Mouse (Mus musculus) Patski (cell line): ENCODE results near the gene Cd63. TPM values are rescaled to one million over a fixed set of nuclear protein-coding genes. Genes with fewer than 3 reads are reported as not detected.

Source experiments
- ATAC-seq: fragments of 100-300 bp; one replicate; pipeline ENCODE4 v1.8.0; 2021
- CTCF ChIA-PET: fragments of 350-600 bp; sonication (Branson Sonifier 250); formaldehyde crosslinking; loops from one replicate; lab custom pipeline; 2022; ENCODE audit warnings: inconsistent platforms; lab: Charles Lee
- POLR2A ChIA-PET: fragments of 350-600 bp; sonication (Branson Sonifier 250); formaldehyde crosslinking; loops from one replicate; lab custom pipeline; 2022; ENCODE audit warnings: antibody characterized with exemption, inconsistent platforms; lab: Charles Lee
- DNase-seq: peaks from one replicate; pipeline ENCODE4 v3.0.0-alpha.2; 2011; ENCODE audit warnings: low read depth, low spot score
- H3K27me3 ChIP-seq: fragments of 371-371 bp; one replicate; pipeline ENCODE4 v1.5.1; 2021
- CTCF ChIP-seq: fragments of 100-300 bp; IDR thresholded peaks from one replicate; pipeline ENCODE4 v1.5.1; 2021
- in situ Hi-C: fragments of 300-500 bp; cut with MboI; formaldehyde crosslinking; loops from 3 replicates; pipeline ENCODE4 v1.11.1; 2018; ENCODE audit warnings: low pct_unique_long_range_greater_than_20kb, mixed read lengths
- polyA plus RNA-seq: library from polyadenylated mRNA; unstranded; gene quantifications from one replicate; pipeline ENCODE4 v1.2.3, GENCODE M21; 2021

Gene Cd63
- polyA plus RNA-seq, 1 experiment from 2014 or later, result 2,035 TPM

GRCm38 (mm10) chr10:128933976-128934721 is 33.4 kb downstream of the Cd63 start:
- in situ Hi-C loops, result no loop called here
- POLR2A ChIA-PET, result no interaction called here
- H3K27me3 ChIP-seq, result no peaks in the 10 kb centered on the region
- no peak for DNase-seq
- ATAC-seq, result no peak
- no peak for TF ChIP-seq CTCF
- CTCF ChIA-PET, result interaction anchor here (1.7 to 6.6 kb wide), 3 partner anchors 11 to 21 kb away, joined by 7 to 55 read pairs (median 11); partner anchors contain the start of genes Bloc1s1 and Rdh5

- no peaks in the 10 kb centered on the region for H3K27me3 ChIP-seq
- DNase-seq (no peak), ATAC-seq (no peak)
- in situ Hi-C loops, result no loop called here
- TF ChIP-seq CTCF, result no peak
- ChIA-PET CTCF (interaction anchor here (0.8 to 6.6 kb wide), 5 partner anchors 8 to 58 kb away, joined by 3 to 55 read pairs (median 7); partner anchors contain the start of genes Bloc1s1 and Rdh5), POLR2A (interaction anchor here (0.6 kb wide), 1 partner anchor 33 kb away, joined by 3 read pairs; no protein-coding TSS in a partner anchor)
Measured at GRCm38 (mm10) chr10:128934997-128935787, 34.4 kb downstream of the Cd63 start.

- ATAC-seq, result no peak
- H3K27me3 ChIP-seq, result no peaks in the 10 kb centered on the region
- DNase-seq, result no peak
- ChIA-PET CTCF (interaction anchor here (1.2 to 6.6 kb wide), 4 partner anchors 9 to 23 kb away, joined by 3 to 55 read pairs (median 9); partner anchors contain the start of genes Bloc1s1 and Rdh5), POLR2A (interaction anchor here (0.6 kb wide), 1 partner anchor 33 kb away, joined by 3 read pairs; no protein-coding TSS in a partner anchor)
- no peak for TF ChIP-seq CTCF
- in situ Hi-C loops, result no loop called here
Measured at GRCm38 (mm10) chr10:128935826-128936440, 35.1 kb downstream of the Cd63 start.

- DNase-seq, result no peak
- ChIA-PET POLR2A (interaction anchor here (1.1 kb wide), 1 partner anchor 18 kb away, joined by 3 read pairs; no protein-coding TSS in a partner anchor), CTCF (interaction anchor here (1.9 kb wide), 1 partner anchor 19 kb away, joined by 4 read pairs; no protein-coding TSS in a partner anchor)
- ATAC-seq, result no peak
- TF ChIP-seq CTCF, result no peak
- H3K27me3 ChIP-seq, result no peaks in the 10 kb centered on the region
- in situ Hi-C loops, result no loop called here
Measured at GRCm38 (mm10) chr10:128937756-128938390, 37.1 kb downstream of the Cd63 start.

- TF ChIP-seq CTCF, result no peak
- in situ Hi-C loops, result no loop called here
- POLR2A ChIA-PET, result interaction anchor here (1.1 kb wide), 1 partner anchor 18 kb away, joined by 3 read pairs; no protein-coding TSS in a partner anchor
- H3K27me3 ChIP-seq, result no peaks in the 10 kb centered on the region
- no peak for DNase-seq
- no peak for ATAC-seq
- CTCF ChIA-PET, result interaction anchor here (1.3 to 1.9 kb wide), 2 partner anchors 10 to 19 kb away, joined by 4 read pairs; no protein-coding TSS in a partner anchor
Measured at GRCm38 (mm10) chr10:128938457-128938856, 37.7 kb downstream of the Cd63 start.

- DNase-seq (no peak), ATAC-seq (no peak)
- H3K27me3 ChIP-seq, result no peaks in the 10 kb centered on the region
- in situ Hi-C loops, result no loop called here
- ChIA-PET POLR2A (interaction anchor here (1.1 kb wide), 1 partner anchor 19 kb away, joined by 3 read pairs; no protein-coding TSS in a partner anchor), CTCF (interaction anchor here (1.3 to 1.9 kb wide), 2 partner anchors 11 to 20 kb away, joined by 4 read pairs; no protein-coding TSS in a partner anchor)
- no peak for TF ChIP-seq CTCF
Measured at GRCm38 (mm10) chr10:128938974-128939373, 38.2 kb downstream of the Cd63 start.

- no peak for DNase-seq
- CTCF ChIA-PET, result interaction anchor here (1.0 to 1.4 kb wide), 2 partner anchors 14 to 28 kb away, joined by 3 read pairs; no protein-coding TSS in a partner anchor
- POLR2A ChIA-PET, result interaction anchor here (0.9 to 1.7 kb wide), 3 partner anchors 9 to 27 kb away, joined by 3 to 5 read pairs (median 3); partner anchors contain the start of gene Rdh5
- ATAC-seq, result no peak
- TF ChIP-seq CTCF, result no peak
- H3K27me3 ChIP-seq, result no peaks in the 10 kb centered on the region
- in situ Hi-C loops, result no loop called here
Measured at GRCm38 (mm10) chr10:128940475-128941061, 39.8 kb downstream of the Cd63 start.

- DNase-seq (no peak), ATAC-seq (peak; percentile 42)
- ChIA-PET POLR2A (interaction anchor here (0.8 to 1.8 kb wide), 4 partner anchors 15 to 36 kb away, joined by 3 to 8 read pairs (median 6); partner anchors contain the start of genes Bloc1s1 and Rdh5), CTCF (interaction anchor here (0.6 to 4.4 kb wide), 18 partner anchors 11 to 103 kb away, joined by 3 to 99 read pairs (median 4); partner anchors contain the start of genes Bloc1s1, Itga7 and Rdh5)
- in situ Hi-C loops, result no loop called here
- TF ChIP-seq CTCF, result no peak
- H3K27me3 ChIP-seq, result no peaks in the 10 kb centered on the region
Measured at GRCm38 (mm10) chr10:128945675-128946074, 44.9 kb downstream of the Cd63 start.

GRCm38 (mm10) chr10:128947496-128947895 is 46.7 kb downstream of the Cd63 start:
- ChIA-PET CTCF (interaction anchor here (1.4 kb wide), 1 partner anchor 30 kb away, joined by 4 read pairs; no protein-coding TSS in a partner anchor), POLR2A (no interaction called here)
- ATAC-seq (no peak), DNase-seq (no peak)
- no peak for TF ChIP-seq CTCF
- H3K27me3 ChIP-seq, result no peaks in the 10 kb centered on the region
- in situ Hi-C loops, result no loop called here
